Mouse (Mus musculus) heart, embryonic 11.5 days (tissue): Measurements from ENCODE around the gene Cpne5. TPM values are rescaled to one million over a fixed set of nuclear protein-coding genes. Genes with fewer than 3 reads are reported as not detected.

Experiments used
- ATAC-seq: fragments of 200-750 bp; cut with Nextera tagmentation; replicated peaks from 2 replicates; pipeline ENCODE4 v1.8.0; 2017; ENCODE audit warnings: moderate library complexity; ENCODE audit not compliant: insufficient number of reproducible peaks, low FRiP score, low TSS enrichment
- H3K27ac ChIP-seq: fragments of 300-500 bp; sonication (generic); 2 replicates; pipeline ENCODE4 v1.5.1; 2014; ENCODE audit warnings: mild to moderate bottlenecking, low read depth, low read length
- H3K27me3 ChIP-seq: fragments of 300-500 bp; sonication (generic); 2 replicates; pipeline ENCODE4 v1.6.1; 2014; ENCODE audit warnings: mild to moderate bottlenecking, low read length, mixed read lengths; ENCODE audit not compliant: control insufficient read depth, insufficient read depth
- H3K36me3 ChIP-seq: fragments of 300-500 bp; sonication (generic); 2 replicates; pipeline ENCODE4 v1.6.1; 2014; ENCODE audit warnings: mild to moderate bottlenecking, low read length, moderate library complexity, mixed read lengths; ENCODE audit not compliant: control insufficient read depth, insufficient read depth
- H3K4me1 ChIP-seq: fragments of 300-500 bp; sonication (generic); 2 replicates; pipeline ENCODE4 v1.6.1; 2014; ENCODE audit warnings: low read length; ENCODE audit not compliant: control insufficient read depth, insufficient read depth
- H3K4me2 ChIP-seq: fragments of 300-500 bp; sonication (generic); 2 replicates; pipeline ENCODE4 v1.6.1; 2014; ENCODE audit warnings: mild to moderate bottlenecking, moderate library complexity
- H3K4me3 ChIP-seq: fragments of 300-500 bp; sonication (generic); 2 replicates; pipeline ENCODE4 v1.5.1; 2014; ENCODE audit warnings: low read depth, low read length
- H3K9ac ChIP-seq: fragments of 300-500 bp; sonication (generic); 2 replicates; pipeline ENCODE4 v1.6.1; 2014; ENCODE audit warnings: mild to moderate bottlenecking, low read depth, low read length, moderate library complexity
- H3K9me3 ChIP-seq: fragments of 300-500 bp; sonication (generic); replicated peaks from 2 replicates; pipeline ENCODE4 v1.6.1; 2016; ENCODE audit warnings: low read length; ENCODE audit not compliant: control insufficient read depth
- WGBS: fragments of 180-500 bp; shearing (Covaris S2); extraction: QIAGEN DNeasy Blood & Tissue Kit; methylation state at CpG from one replicate; pipeline ENCODE4 v1.1.7; 2014; ENCODE audit not compliant: insufficient replicate concordance; 5-methylcytosine and 5-hydroxymethylcytosine counted together
- polyA plus RNA-seq: library from polyadenylated mRNA; unstranded; fragments of >200 nt; fragmentation: Nextera tagmentation; extraction: Ambion mirVana; gene quantifications from 2 replicates; pipeline ENCODE4 v1.2.1, GENCODE M21; 2014

Cpne5 gene
- polyA plus RNA-seq, 1 experiment from 2014 or later = 24.0 TPM

DNA sequence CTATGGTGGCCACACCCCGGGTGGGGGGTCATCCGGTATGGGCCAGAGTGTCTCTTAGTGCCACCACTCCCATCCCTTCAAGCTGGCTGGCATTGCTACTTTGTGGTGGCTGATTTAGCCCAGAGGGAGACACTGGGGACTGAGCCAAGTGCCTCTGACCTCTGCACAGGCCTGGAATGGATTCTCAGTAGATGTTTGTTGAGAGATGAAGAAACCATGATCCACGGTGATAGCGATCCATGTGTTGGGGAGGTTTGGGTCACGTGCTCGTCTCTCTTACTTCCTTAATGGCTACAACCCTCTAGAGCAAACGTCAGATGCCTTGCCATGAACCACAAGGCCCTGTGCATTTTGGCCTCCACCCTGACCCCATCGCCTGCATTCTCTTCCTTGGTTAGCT, 81.1 kb downstream of the Cpne5 start:
- H3K36me3 ChIP-seq = peaks cover 3% of the 10 kb centered on the region; the same call in 1 of the 2 replicates
- H3K4me2 ChIP-seq = no peak overlapping the region
- H3K27ac ChIP-seq = no peak overlapping the region
- H3K27me3 ChIP-seq = no peaks in the 10 kb centered on the region
- peaks cover 3% of the 10 kb centered on the region; the same call in 1 of the 2 replicates for H3K4me1 ChIP-seq
- no peak for ATAC-seq
- no peak overlapping the region for H3K9ac ChIP-seq
- 80% methylated on average over 8 of the region's 8 CpGs for WGBS
- H3K4me3 ChIP-seq = no peak overlapping the region
- H3K9me3 ChIP-seq = peaks cover 8% of the 10 kb centered on the region

GRCm38 (mm10) chr17:29156396-29156795, 81.6 kb downstream of the Cpne5 start:
- no peak overlapping the region for H3K4me2 ChIP-seq

DNA sequence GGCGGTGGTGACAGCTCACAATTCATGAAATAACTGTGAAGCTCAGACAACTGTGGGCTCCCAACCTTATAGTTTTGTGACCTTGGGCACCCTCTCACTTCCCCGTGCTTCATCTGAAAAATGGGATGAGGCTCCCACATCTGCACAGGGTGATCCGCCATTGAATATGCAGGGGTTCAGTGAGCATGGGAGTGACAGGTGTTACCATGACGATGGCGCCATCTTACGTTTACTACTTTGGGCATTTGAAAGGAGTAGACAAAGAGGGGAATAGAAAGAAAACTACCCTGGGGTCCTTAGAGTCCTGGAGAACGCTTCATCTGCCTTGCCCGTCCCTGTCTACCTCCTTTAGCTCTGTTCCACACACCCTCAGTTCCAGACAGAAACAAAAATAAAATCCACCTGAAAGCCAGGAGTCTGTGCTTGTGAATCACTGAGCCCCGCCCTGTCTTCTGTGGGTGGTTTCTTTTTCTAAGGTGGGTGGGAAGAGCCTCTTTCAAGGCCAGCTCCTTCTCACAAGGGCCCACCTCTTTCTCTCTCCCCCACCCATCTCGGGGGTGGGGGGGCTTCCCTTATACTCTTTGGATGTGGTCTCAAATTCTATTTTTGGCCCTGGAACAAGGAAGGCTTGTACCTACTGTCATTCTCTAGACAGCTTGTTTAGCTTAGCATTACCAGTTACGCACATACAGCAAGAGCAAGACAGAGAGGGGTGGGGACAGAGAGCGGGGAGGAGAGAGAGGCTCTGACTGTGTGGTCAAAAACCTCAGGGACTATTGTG, 82.4 kb downstream of the Cpne5 start:
- no peak overlapping the region for H3K9ac ChIP-seq
- 77% methylated on average over 12 of the region's 12 CpGs for WGBS

More at GRCm38 (mm10) chr17:29156396-29156795, 81.6 kb downstream of the Cpne5 start:
- H3K4me3 ChIP-seq = no peak overlapping the region
- peaks cover 3% of the 10 kb centered on the region; the same call in 1 of the 2 replicates for H3K4me1 ChIP-seq
- H3K27ac ChIP-seq = no peak overlapping the region
- 87% methylated on average over 16 of the region's 16 CpGs for WGBS
- no peak for ATAC-seq
- H3K27me3 ChIP-seq = no peaks in the 10 kb centered on the region
- peaks cover 3% of the 10 kb centered on the region; the same call in 1 of the 2 replicates for H3K9me3 ChIP-seq
- H3K9ac ChIP-seq = no peak overlapping the region
- H3K36me3 ChIP-seq = peaks cover 3% of the 10 kb centered on the region; the same call in 1 of the 2 replicates

GRCm38 (mm10) chr17:29154247-29154646, 83.7 kb downstream of the Cpne5 start:
- no peak overlapping the region for H3K27ac ChIP-seq
- no peak for ATAC-seq
- no peaks in the 10 kb centered on the region for H3K27me3 ChIP-seq

More for the DNA sequence above, 82.4 kb downstream of the Cpne5 start:
- no peak for ATAC-seq
- H3K9me3 ChIP-seq = no peaks in the 10 kb centered on the region
- H3K27ac ChIP-seq = no peak overlapping the region
- H3K4me1 ChIP-seq = peaks cover 3% of the 10 kb centered on the region; the same call in 1 of the 2 replicates
- no peaks in the 10 kb centered on the region for H3K27me3 ChIP-seq
- no peak overlapping the region for H3K4me2 ChIP-seq
- H3K4me3 ChIP-seq = no peak overlapping the region
- no peaks in the 10 kb centered on the region for H3K36me3 ChIP-seq

GRCm38 (mm10) chr17:29152547-29152946, 85.4 kb downstream of the Cpne5 start:
- H3K36me3 ChIP-seq = no peaks in the 10 kb centered on the region
- ATAC-seq = no peak
- no peaks in the 10 kb centered on the region for H3K9me3 ChIP-seq
- H3K27ac ChIP-seq = no peak overlapping the region
- no peak overlapping the region for H3K4me2 ChIP-seq
- 72% methylated on average over 5 of the region's 5 CpGs for WGBS
- no peaks in the 10 kb centered on the region for H3K27me3 ChIP-seq
- no peak overlapping the region for H3K9ac ChIP-seq
- H3K4me3 ChIP-seq = no peak overlapping the region
- peaks cover 9% of the 10 kb centered on the region for H3K4me1 ChIP-seq

More at GRCm38 (mm10) chr17:29154247-29154646, 83.7 kb downstream of the Cpne5 start:
- no peak overlapping the region for H3K4me3 ChIP-seq
- no peak overlapping the region for H3K4me2 ChIP-seq
- H3K9ac ChIP-seq = no peak overlapping the region
- no peaks in the 10 kb centered on the region for H3K9me3 ChIP-seq
- peaks cover 3% of the 10 kb centered on the region; the same call in 1 of the 2 replicates for H3K4me1 ChIP-seq
- 79% methylated on average over 13 of the region's 13 CpGs for WGBS
- H3K36me3 ChIP-seq = no peaks in the 10 kb centered on the region

- no peaks in the 10 kb centered on the region for H3K27me3 ChIP-seq
- peaks cover 9% of the 10 kb centered on the region for H3K4me1 ChIP-seq
- no peak overlapping the region for H3K27ac ChIP-seq
- H3K4me3 ChIP-seq = no peak overlapping the region
- WGBS = 69% methylated on average over 7 of the region's 7 CpGs
- no peak overlapping the region for H3K9ac ChIP-seq
- no peaks in the 10 kb centered on the region for H3K9me3 ChIP-seq
- no peak for ATAC-seq
- H3K4me2 ChIP-seq = no peak overlapping the region
- no peaks in the 10 kb centered on the region for H3K36me3 ChIP-seq
These were observed 88.2 kb downstream of the Cpne5 start for GRCm38 (mm10) chr17:29149766-29150165.

- Histone ChIP-seq H3K4me1 (peaks cover 9% of the 10 kb centered on the region), H3K4me3 (no peak overlapping the region), H3K27ac (no peak overlapping the region), H3K9ac (no peak overlapping the region), H3K36me3 (no peaks in the 10 kb centered on the region), H3K27me3 (no peaks in the 10 kb centered on the region), H3K9me3 (no peaks in the 10 kb centered on the region), H3K4me2 (no peak overlapping the region)
- WGBS = 61% methylated on average over 6 of the region's 6 CpGs
- no peak for ATAC-seq
These were observed 90.2 kb downstream of the Cpne5 start for GRCm38 (mm10) chr17:29147773-29148172.

DNA sequence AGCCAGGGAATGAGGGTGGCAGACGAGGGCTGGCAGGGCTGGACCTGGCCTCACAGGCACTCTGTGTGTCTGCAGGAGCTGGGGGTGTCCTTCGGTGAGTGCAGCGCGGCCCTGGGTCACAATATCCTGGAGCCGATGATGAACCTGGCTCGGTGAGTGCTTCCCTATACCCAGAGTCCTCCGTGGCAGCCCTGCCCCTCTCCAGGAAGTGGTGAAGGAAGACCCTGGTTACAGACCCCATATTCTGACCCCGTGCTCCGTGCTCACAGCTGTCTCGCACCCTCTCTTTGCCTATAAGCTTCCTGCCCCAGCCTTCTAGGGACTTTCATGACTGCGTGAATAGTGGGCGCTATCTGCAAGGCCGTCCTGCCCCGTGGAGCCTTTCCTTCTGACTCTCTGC, 90.7 kb downstream of the Cpne5 start:
- no peak overlapping the region for H3K4me2 ChIP-seq
- H3K9ac ChIP-seq = no peak overlapping the region
- peaks cover 9% of the 10 kb centered on the region for H3K4me1 ChIP-seq
- H3K27me3 ChIP-seq = no peaks in the 10 kb centered on the region
- no peaks in the 10 kb centered on the region for H3K9me3 ChIP-seq
- 75% methylated on average over 14 of the region's 14 CpGs for WGBS
- H3K36me3 ChIP-seq = no peaks in the 10 kb centered on the region
- H3K27ac ChIP-seq = no peak overlapping the region
- H3K4me3 ChIP-seq = no peak overlapping the region
- no peak for ATAC-seq

DNA sequence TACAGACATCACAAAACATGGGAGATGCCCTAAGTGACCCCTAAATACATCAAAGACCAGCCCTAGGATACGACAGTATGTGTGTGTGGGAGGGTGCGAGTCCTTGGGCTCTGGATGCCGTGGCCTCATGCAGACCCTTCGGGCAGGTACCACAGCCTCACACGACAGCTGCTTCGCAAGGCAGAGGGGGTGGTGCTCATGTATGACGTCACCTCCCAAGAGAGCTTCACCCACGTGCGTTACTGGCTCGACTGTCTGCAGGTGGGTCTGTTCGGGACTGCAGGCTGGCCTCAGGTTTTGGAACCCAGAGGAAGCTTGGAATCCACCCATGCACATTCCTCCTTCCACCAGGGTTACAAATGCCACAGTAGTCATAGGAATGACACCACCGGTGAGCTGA, 92.9 kb downstream of the Cpne5 start:
- H3K4me3 ChIP-seq = no peak overlapping the region
- no peaks in the 10 kb centered on the region for H3K36me3 ChIP-seq
- WGBS = 90% methylated on average over 12 of the region's 12 CpGs
- ATAC-seq = no peak
- H3K9ac ChIP-seq = no peak overlapping the region
- H3K27me3 ChIP-seq = no peaks in the 10 kb centered on the region
- H3K27ac ChIP-seq = no peak overlapping the region
- peaks cover 9% of the 10 kb centered on the region for H3K4me1 ChIP-seq
- H3K9me3 ChIP-seq = no peaks in the 10 kb centered on the region
- no peak overlapping the region for H3K4me2 ChIP-seq
